Mouse (Mus musculus) liver, embryonic 14.5 days (tissue): Measurements from ENCODE around the gene Slit1.

Source experiments
- CTCF ChIP-seq: IDR thresholded peaks from 2 replicates; pipeline ENCODE4 v1.5.1; 2016; ENCODE audit warnings: antibody characterized with exemption, low read depth, control low read depth
- EP300 ChIP-seq: IDR thresholded peaks from 2 replicates; pipeline ENCODE4 v1.6.1; 2016; ENCODE audit warnings: antibody characterized with exemption, low read depth

DNA sequence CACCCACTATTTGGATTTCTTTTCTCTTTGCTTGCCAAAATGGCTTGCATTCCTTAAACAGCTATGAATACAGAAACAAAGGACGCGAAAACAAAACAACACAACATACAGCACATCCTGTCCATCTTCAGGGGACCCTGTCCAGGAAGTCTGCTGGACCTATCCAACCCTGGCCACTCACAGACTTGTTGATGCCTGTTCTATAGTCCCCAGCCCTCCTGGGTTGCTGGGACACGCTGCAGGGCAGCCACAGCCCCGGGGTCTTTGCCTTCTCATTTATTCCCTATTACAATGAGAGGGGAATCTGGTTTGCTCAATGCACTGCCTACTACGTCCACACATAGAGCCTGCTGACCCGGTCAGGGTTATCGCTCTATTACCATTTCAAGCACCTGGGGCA, 72.5 kb downstream of the Slit1 start:
- no peak for TF ChIP-seq CTCF
- no peak for TF ChIP-seq EP300
